Mouse (Mus musculus) stomach, embryonic 14.5 days (tissue): ENCODE data around the gene Bcl2a1d. TPM values are rescaled to one million over a fixed set of nuclear protein-coding genes. Genes with fewer than 3 reads are reported as not detected.
"Not testable (repeated sequence)": the region's sequence is repeated elsewhere in the genome, so short reads cannot be mapped to it uniquely, and the experiment has no call there.

Experiments used
- ATAC-seq: fragments of 200-750 bp; cut with Nextera tagmentation; 2 replicates; pipeline ENCODE4 v1.8.0; 2017; ENCODE audit warnings: low read depth, moderate TSS enrichment; ENCODE audit not compliant: insufficient number of reproducible peaks, insufficient read depth, low FRiP score
- H3K27ac ChIP-seq: fragments of 300-500 bp; sonication (generic); 2 replicates; pipeline ENCODE4 v1.5.1; 2014; ENCODE audit warnings: mild to moderate bottlenecking, low read length, moderate library complexity, mixed read lengths
- H3K27me3 ChIP-seq: fragments of 300-500 bp; sonication (generic); 2 replicates; pipeline ENCODE4 v1.6.1; 2014; ENCODE audit warnings: low read length, control low read depth, mixed read lengths; ENCODE audit not compliant: control insufficient read depth, insufficient read depth
- H3K36me3 ChIP-seq: fragments of 300-500 bp; sonication (generic); 2 replicates; pipeline ENCODE4 v1.6.1; 2014; ENCODE audit warnings: mild to moderate bottlenecking, control low read depth, low read length, moderate library complexity, mixed read lengths; ENCODE audit not compliant: control insufficient read depth, insufficient read depth
- H3K4me1 ChIP-seq: fragments of 300-500 bp; sonication (generic); 2 replicates; pipeline ENCODE4 v1.6.1; 2014; ENCODE audit warnings: low read length, control low read depth, mixed read lengths; ENCODE audit not compliant: control insufficient read depth, insufficient read depth
- H3K4me2 ChIP-seq: fragments of 300-500 bp; sonication (generic); replicated peaks from 2 replicates; pipeline ENCODE4 v1.6.1; 2014; ENCODE audit warnings: low read depth, low read length, control low read depth
- H3K4me3 ChIP-seq: fragments of 300-500 bp; sonication (generic); 2 replicates; pipeline ENCODE4 v1.5.1; 2014; ENCODE audit warnings: low read depth, low read length, control low read depth
- H3K9ac ChIP-seq: fragments of 300-500 bp; sonication (generic); replicated peaks from 2 replicates; pipeline ENCODE4 v1.6.1; 2014; ENCODE audit warnings: low read depth, mild to moderate bottlenecking, control low read depth, low read length, moderate library complexity, mixed read lengths
- H3K9me3 ChIP-seq: fragments of 300-500 bp; sonication (generic); 2 replicates; pipeline ENCODE4 v1.6.1; 2016; ENCODE audit warnings: low read depth, low read length, control low read depth; ENCODE audit not compliant: control insufficient read depth
- WGBS: fragments of 180-500 bp; shearing (Covaris S2); extraction: QIAGEN DNeasy Blood & Tissue Kit; methylation state at CpG from one replicate; pipeline ENCODE4 v1.1.7; 2014; 5-methylcytosine and 5-hydroxymethylcytosine counted together
- polyA plus RNA-seq: library from polyadenylated mRNA; unstranded; fragments of >200 nt; fragmentation: Nextera tagmentation; extraction: Ambion mirVana; gene quantifications from 2 replicates; pipeline ENCODE4 v1.2.1, GENCODE M21; 2014

Bcl2a1d gene
- polyA plus RNA-seq, 1 experiment from 2014 or later, result 0.58 TPM

- not testable (repeated sequence) for H3K27ac ChIP-seq, H3K4me1 ChIP-seq, H3K4me3 ChIP-seq, H3K9me3 ChIP-seq, ATAC-seq, H3K27me3 ChIP-seq, H3K36me3 ChIP-seq, H3K9ac ChIP-seq, H3K4me2 ChIP-seq
These were observed 10.1 kb downstream of the Bcl2a1d start for GRCm38 (mm10) chr9:88721628-88722027.

GRCm38 (mm10) chr9:88719989-88720537 is 11.7 kb downstream of the Bcl2a1d start, which contains the start of gene Mthfsl:
Gene Mthfsl (minus strand): TSS chr9:88720296.
- not testable (repeated sequence) for H3K9ac ChIP-seq

GRCm38 (mm10) chr9:88719073-88719921 is 12.4 kb downstream of the Bcl2a1d start:
- H3K27me3 ChIP-seq, H3K36me3 ChIP-seq, H3K4me1 ChIP-seq, H3K9ac ChIP-seq, H3K27ac ChIP-seq, H3K9me3 ChIP-seq: not testable (repeated sequence)
- ATAC-seq, result peak; percentile 96
- 5% methylated on average over 15 of the region's 46 CpGs for WGBS
- Histone ChIP-seq H3K4me2 (peak overlapping the region; percentile 42), H3K4me3 (peak overlapping the region; percentile 22; the same call in 1 of the 2 replicates)

More at GRCm38 (mm10) chr9:88719989-88720537, 11.7 kb downstream of the Bcl2a1d start, which contains the start of gene Mthfsl:
- H3K27me3 ChIP-seq, H3K36me3 ChIP-seq, H3K4me1 ChIP-seq, H3K9me3 ChIP-seq: not testable (repeated sequence)
- H3K4me3 ChIP-seq, result peak within 1 kb of the TSS; percentile 22; the same call in 1 of the 2 replicates
- 15% methylated on average over 11 of the region's 12 CpGs for WGBS
- ATAC-seq, result peak; percentile 39
- H3K27ac ChIP-seq, result peak within 1 kb of the TSS; percentile 44; the same call in 1 of the 2 replicates
- H3K4me2 ChIP-seq, result peak within 1 kb of the TSS; percentile 42

- ATAC-seq, H3K36me3 ChIP-seq, H3K9ac ChIP-seq, H3K27me3 ChIP-seq, H3K27ac ChIP-seq, H3K4me1 ChIP-seq, H3K9me3 ChIP-seq: not testable (repeated sequence)
- H3K4me3 ChIP-seq, result peak overlapping the region; percentile 22; the same call in 1 of the 2 replicates
- peak overlapping the region; percentile 42 for H3K4me2 ChIP-seq
- WGBS, result 82% methylated on average over 5 of the region's 5 CpGs
These were observed 13.1 kb downstream of the Bcl2a1d start for GRCm38 (mm10) chr9:88718593-88718992.

- ATAC-seq, result not testable (repeated sequence)
These were observed 13.6 kb downstream of the Bcl2a1d start for GRCm38 (mm10) chr9:88718140-88718539.

GRCm38 (mm10) chr9:88714515-88714914 is 17.2 kb downstream of the Bcl2a1d start:
- H3K4me1 ChIP-seq, H3K27me3 ChIP-seq, H3K9ac ChIP-seq, H3K36me3 ChIP-seq, H3K27ac ChIP-seq, ATAC-seq, H3K9me3 ChIP-seq, H3K4me2 ChIP-seq, H3K4me3 ChIP-seq: not testable (repeated sequence)
- 75% methylated on average over 5 of the region's 5 CpGs for WGBS

More at GRCm38 (mm10) chr9:88718140-88718539, 13.6 kb downstream of the Bcl2a1d start:
- H3K4me2 ChIP-seq, H3K27ac ChIP-seq, H3K4me3 ChIP-seq, H3K4me1 ChIP-seq, H3K36me3 ChIP-seq, H3K9ac ChIP-seq, H3K9me3 ChIP-seq, H3K27me3 ChIP-seq: not testable (repeated sequence)
- WGBS, result 29% methylated on average over 2 of the region's 2 CpGs

GRCm38 (mm10) chr9:88712164-88712749 is 19.5 kb downstream of the Bcl2a1d start:
- not testable (repeated sequence) for ATAC-seq, H3K27me3 ChIP-seq, H3K9me3 ChIP-seq, H3K4me1 ChIP-seq, H3K4me2 ChIP-seq, H3K9ac ChIP-seq, H3K36me3 ChIP-seq, H3K27ac ChIP-seq, H3K4me3 ChIP-seq
- WGBS, result 81% methylated on average over 3 of the region's 3 CpGs

- H3K27ac ChIP-seq, H3K36me3 ChIP-seq, H3K9ac ChIP-seq, ATAC-seq, H3K9me3 ChIP-seq, H3K4me1 ChIP-seq, H3K27me3 ChIP-seq, H3K4me3 ChIP-seq, H3K4me2 ChIP-seq: not testable (repeated sequence)
- WGBS, result 88% methylated on average over 4 of the region's 5 CpGs
These were observed 20.7 kb downstream of the Bcl2a1d start for GRCm38 (mm10) chr9:88710910-88711438.
